Mouse (Mus musculus) liver, postnatal 0 days (tissue): Measurements from ENCODE around the gene Mid2.

Source experiments
- CTCF ChIP-seq: sonication (generic); IDR thresholded peaks from 2 replicates; pipeline ENCODE4 v1.5.1; 2016; ENCODE audit warnings: antibody characterized with exemption, low read depth
- EP300 ChIP-seq: IDR thresholded peaks from 2 replicates; pipeline ENCODE4 v1.6.1; 2016; ENCODE audit warnings: antibody characterized with exemption, low read depth, mild to moderate bottlenecking

DNA sequence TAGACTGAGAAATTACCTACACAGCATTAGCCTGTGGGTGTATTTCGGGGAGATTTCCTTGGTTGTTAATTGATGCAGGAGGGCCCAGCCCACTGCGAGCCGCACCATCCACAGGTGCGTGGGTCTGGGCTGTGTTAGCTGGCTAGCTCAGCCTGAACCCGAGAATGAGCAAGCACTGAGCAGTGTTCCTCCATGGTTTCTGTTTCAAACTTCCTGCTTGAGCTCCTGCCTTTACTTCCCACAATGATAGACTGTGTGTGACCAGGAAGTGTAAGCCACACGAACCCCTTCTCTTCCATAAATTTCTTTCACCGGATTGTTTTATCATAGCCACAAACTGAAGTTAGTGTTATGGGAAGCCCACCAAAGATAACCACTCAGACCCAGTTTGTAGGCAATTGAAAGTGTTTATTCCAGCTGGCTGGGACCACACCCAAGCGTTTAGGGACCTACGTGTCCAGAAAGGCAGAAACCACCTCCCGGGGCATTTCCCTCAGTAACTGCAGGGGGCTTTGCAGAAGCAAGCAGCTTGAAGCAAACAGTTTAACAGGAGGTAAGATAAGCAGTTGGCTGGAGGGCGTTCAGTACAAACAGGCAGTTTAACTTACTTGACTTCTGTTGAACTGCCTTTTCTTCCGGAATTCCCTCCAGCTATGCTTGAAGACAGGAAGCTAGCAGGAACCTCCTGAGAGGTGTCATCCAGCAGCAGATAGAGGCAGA, 39.4 kb upstream of the Mid2 start:
- TF ChIP-seq CTCF = no peak
- 0 out of 2 replicates have a peak, but pooled peaks have one; percentile 35 for TF ChIP-seq EP300
